Mouse (Mus musculus) erythroblast, embryonic 14.5 days (primary cell): ENCODE data around the gene Kcne2.

Source experiments
- GATA1 ChIP-seq: IDR thresholded peaks from 2 replicates; pipeline ENCODE4 v1.6.1; 2012; ENCODE audit warnings: low read length, inconsistent platforms, mixed read lengths
- TAL1 ChIP-seq: IDR thresholded peaks from 3 replicates; pipeline ENCODE4 v1.6.1; 2012; ENCODE audit warnings: low read length, inconsistent platforms, mixed read lengths

- no peak for TF ChIP-seq TAL1
- TF ChIP-seq GATA1 = no peak
These were observed 16.9 kb downstream of the Kcne2 start for GRCm38 (mm10) chr16:92309126-92309525.
